Mouse (Mus musculus): ENCODE data around the gene Sec16b.

GRCm38 (mm10) chr1:157592039-157592438 lies 85.5 kb downstream of the Sec16b start:
- TF ChIP-seq CTCF (IDR thresholded peaks at IDR 0.05; ENCODE audit: low read depth, low read length) (no peak), GATA1 (IDR thresholded peaks at IDR 0.05; ENCODE audit: borderline replicate concordance, low read length) (no peak), TAL1 (conservative IDR thresholded peaks at IDR 0.05; ENCODE audit: low read depth, low read length) (no peak), GATA2 (IDR thresholded peaks at IDR 0.05; ENCODE audit: borderline replicate concordance, low read depth, low read length) (no peak), POLR2AphosphoS5 (IDR thresholded peaks at IDR 0.05; ENCODE audit: insufficient replicate concordance, low read depth, low read length) (no peak)

Data from G1E (cell line).